Mouse (Mus musculus) hindbrain, embryonic 10.5 days (tissue): ENCODE measurements around the gene Pkd2l1. TPM values are rescaled to one million over a fixed set of nuclear protein-coding genes. Genes with fewer than 3 reads are reported as not detected.
"Not testable (repeated sequence)": the region's sequence is repeated elsewhere in the genome, so short reads cannot be mapped to it uniquely, and the experiment has no call there.

Experiments
- DNase-seq: peaks from one replicate; pipeline ENCODE4 v3.0.0-alpha.2; 2017; ENCODE audit warnings: low spot score
- H3K27ac ChIP-seq: fragments of 300-500 bp; sonication (generic); 2 replicates; pipeline ENCODE4 v1.5.1; 2016; ENCODE audit warnings: mild to moderate bottlenecking, moderate library complexity
- H3K27me3 ChIP-seq: fragments of 300-500 bp; sonication (generic); 2 replicates; pipeline ENCODE4 v1.6.1; 2016; ENCODE audit warnings: mild to moderate bottlenecking; ENCODE audit not compliant: poor library complexity, insufficient read depth, severe bottlenecking
- H3K36me3 ChIP-seq: fragments of 300-500 bp; sonication (generic); 2 replicates; pipeline ENCODE4 v1.6.1; 2016; ENCODE audit warnings: mild to moderate bottlenecking, moderate library complexity
- H3K4me1 ChIP-seq: fragments of 300-500 bp; sonication (generic); replicated peaks from 2 replicates; pipeline ENCODE4 v1.6.1; 2016; ENCODE audit warnings: mild to moderate bottlenecking
- H3K4me3 ChIP-seq: fragments of 300-500 bp; sonication (generic); 2 replicates; pipeline ENCODE4 v1.5.1; 2016; ENCODE audit warnings: mild to moderate bottlenecking, moderate library complexity
- H3K9me3 ChIP-seq: fragments of 300-500 bp; sonication (generic); 2 replicates; pipeline ENCODE4 v1.6.1; 2016; ENCODE audit warnings: mild to moderate bottlenecking, moderate library complexity
- WGBS: fragments of 180-500 bp; shearing (Covaris S2); methylation state at CpG from one replicate; pipeline ENCODE4 v1.1.7; 2016; 5-methylcytosine and 5-hydroxymethylcytosine counted together
- polyA plus RNA-seq: library from polyadenylated mRNA; unstranded; fragments of >200 nt; fragmentation: Nextera tagmentation; extraction: Ambion mirVana; gene quantifications from 2 replicates; pipeline ENCODE4 v1.2.1, GENCODE M21; 2016

The Pkd2l1 gene
- polyA plus RNA-seq, 1 experiment from 2014 or later: 0.29 TPM

DNA sequence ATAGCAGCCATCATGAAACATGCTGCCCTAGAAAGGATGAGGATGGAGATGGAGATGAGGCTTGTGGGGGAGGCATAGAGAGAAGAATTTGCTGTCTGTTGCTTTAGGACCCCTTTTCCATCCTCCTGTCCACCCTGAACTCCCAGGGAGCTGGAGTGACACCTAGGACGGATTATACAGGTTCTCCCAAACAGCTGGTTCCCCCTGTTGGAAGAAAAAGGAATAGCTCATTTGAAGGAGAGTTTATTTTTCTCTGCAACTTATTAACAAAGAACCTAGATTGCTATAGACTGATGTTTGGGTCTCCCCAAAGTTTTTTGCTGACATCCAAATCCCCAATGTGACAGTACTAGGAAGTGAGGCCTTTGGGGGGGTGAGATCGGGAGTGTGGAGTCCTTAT lies 43.9 kb downstream of the Pkd2l1 start:
- H3K27me3 ChIP-seq: peaks cover 16% of the 10 kb centered on the region
- 28% methylated on average over 2 of the region's 2 CpGs for WGBS
- no peak for DNase-seq

DNA sequence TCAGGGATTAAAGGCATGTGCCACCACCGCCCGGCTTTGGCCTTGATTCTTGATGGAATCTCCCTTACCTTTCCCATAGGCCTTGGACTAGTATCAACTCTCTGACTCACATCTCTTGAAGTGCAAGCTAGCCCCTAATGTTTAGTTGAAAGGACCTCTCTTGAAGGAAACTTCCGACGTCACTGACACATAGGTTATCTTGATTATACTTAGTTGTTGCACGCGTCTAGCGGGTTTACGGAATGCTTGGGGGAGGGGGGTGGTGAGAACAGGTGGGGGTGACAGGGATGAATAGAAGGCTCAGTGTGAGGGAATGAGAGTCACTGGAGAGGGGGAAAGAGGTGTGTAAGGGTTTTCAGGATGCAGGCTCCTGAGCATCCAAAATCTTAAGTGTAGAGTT lies 45.3 kb downstream of the Pkd2l1 start:
- H3K4me1 ChIP-seq: peaks cover 18% of the 10 kb centered on the region
- no peak for DNase-seq
- H3K27ac ChIP-seq: no peak overlapping the region
- H3K9me3 ChIP-seq: no peaks in the 10 kb centered on the region
- H3K36me3 ChIP-seq: peaks cover 28% of the 10 kb centered on the region
- peaks cover 16% of the 10 kb centered on the region for H3K27me3 ChIP-seq
- 93% methylated on average over 8 of the region's 8 CpGs for WGBS
- H3K4me3 ChIP-seq: peak overlapping the region; percentile 86; the same call in 1 of the 2 replicates

More for the DNA sequence above, 43.9 kb downstream of the Pkd2l1 start:
- H3K4me3 ChIP-seq: no peak overlapping the region
- H3K36me3 ChIP-seq: peaks cover 14% of the 10 kb centered on the region
- peaks cover 18% of the 10 kb centered on the region for H3K4me1 ChIP-seq
- H3K27ac ChIP-seq: no peak overlapping the region
- H3K9me3 ChIP-seq: no peaks in the 10 kb centered on the region

DNA sequence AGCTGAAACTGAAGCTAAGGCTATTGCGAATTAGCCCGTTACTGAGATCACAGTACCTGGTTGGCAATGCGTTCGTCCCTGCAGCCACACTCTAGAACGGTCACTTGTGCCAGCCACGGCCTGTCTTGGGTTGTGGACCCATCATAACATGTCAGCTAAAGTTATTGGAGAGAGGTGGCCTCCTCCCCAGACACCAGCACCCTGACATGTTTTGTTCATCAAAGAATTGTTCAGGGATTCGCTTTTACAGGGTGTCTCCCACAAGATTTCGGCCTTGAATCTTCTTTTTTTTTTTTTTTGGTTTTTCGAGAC lies 45.7 kb downstream of the Pkd2l1 start:
- Histone ChIP-seq H3K9me3 (no peaks in the 10 kb centered on the region), H3K4me3 (peak overlapping the region; percentile 86), H3K4me1 (peaks cover 18% of the 10 kb centered on the region), H3K27me3 (peaks cover 16% of the 10 kb centered on the region), H3K36me3 (peaks cover 32% of the 10 kb centered on the region), H3K27ac (peak overlapping the region; percentile 89)
- 63% methylated on average over 9 of the region's 9 CpGs for WGBS
- DNase-seq: no peak

DNA sequence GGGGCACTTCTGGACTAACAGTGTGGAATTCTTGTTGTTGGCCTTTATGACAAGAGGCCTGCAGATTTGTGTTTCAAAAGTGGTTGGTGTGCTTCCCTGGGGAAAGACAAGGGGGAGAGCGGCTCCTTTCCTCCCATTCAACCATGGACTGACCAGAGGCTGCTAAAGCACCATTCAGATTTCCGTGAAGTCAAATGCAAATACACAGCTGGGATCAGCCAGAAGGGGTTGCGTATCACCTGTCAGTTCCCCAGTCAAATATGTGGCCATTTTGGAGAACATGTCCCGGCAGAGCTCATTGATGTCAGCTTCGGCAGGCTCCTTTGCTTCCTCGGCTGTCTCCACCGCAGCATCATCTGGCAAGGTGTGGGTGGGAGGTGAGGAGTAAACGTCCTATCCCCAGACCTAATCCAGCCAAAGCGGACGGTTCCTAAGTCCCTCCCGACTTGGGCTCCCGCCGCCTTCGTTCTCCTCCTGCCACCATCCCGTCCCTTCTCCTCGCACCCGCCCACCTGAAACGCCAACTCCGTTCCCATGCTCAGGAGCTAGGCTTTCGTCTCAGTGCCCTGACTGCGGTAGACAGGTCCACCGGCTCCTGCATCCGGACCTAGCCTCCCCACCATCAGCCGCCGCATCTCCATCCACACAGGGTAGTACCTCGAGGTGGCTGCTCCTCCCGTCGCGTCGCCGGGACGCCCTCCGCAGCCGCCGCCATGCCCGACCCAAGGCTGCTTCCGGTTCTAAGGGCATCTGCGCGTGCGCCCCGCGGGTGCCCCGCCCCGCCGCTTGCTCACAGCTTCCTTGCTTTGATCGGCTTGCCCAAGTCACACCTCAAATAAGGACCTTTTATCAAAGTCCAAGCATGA lies 46.3 kb downstream of the Pkd2l1 start, which contains the start of gene Bloc1s2:
Bloc1s2 (minus strand) TSS at position 745 of the 866 bp plus-strand sequence.
- H3K36me3 ChIP-seq: peaks cover 38% of the 10 kb centered on the region
- peak within 1 kb of the TSS; percentile 89 for H3K27ac ChIP-seq
- H3K4me3 ChIP-seq: peak within 1 kb of the TSS; percentile 86
- peaks cover 18% of the 10 kb centered on the region for H3K4me1 ChIP-seq
- H3K9me3 ChIP-seq: no peaks in the 10 kb centered on the region
- H3K27me3 ChIP-seq: peaks cover 16% of the 10 kb centered on the region
- WGBS: 4% methylated on average over 46 of the region's 46 CpGs
- DNase-seq: peak; percentile 86

DNA sequence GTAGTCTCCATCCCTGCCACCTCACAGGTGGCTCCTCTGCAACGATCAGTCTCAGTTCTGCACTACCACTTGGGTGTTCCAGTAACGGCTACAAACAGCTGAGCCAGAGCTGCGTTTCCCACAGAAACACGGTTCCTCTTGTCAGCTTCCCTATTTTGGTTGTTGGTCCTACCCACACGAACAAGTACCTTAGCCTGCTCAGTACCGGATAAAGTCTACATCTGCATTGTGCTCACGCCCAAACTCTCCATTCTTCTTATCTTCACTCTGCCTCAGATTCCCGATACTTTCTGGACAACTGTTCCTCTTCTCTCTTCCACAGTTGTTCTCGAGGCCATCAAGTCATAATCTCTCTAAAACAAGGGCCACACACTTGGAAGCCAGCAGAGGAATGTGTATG lies 47.9 kb downstream of the Pkd2l1 start:
- DNase-seq: no peak
- H3K27ac ChIP-seq: no peak overlapping the region
- WGBS: 92% methylated on average over 9 of the region's 9 CpGs
- H3K9me3 ChIP-seq: no peaks in the 10 kb centered on the region
- H3K36me3 ChIP-seq: peaks cover 52% of the 10 kb centered on the region
- H3K4me3 ChIP-seq: no peak overlapping the region
- H3K4me1 ChIP-seq: peaks cover 18% of the 10 kb centered on the region
- peaks cover 10% of the 10 kb centered on the region; the same call in 1 of the 2 replicates for H3K27me3 ChIP-seq

DNA sequence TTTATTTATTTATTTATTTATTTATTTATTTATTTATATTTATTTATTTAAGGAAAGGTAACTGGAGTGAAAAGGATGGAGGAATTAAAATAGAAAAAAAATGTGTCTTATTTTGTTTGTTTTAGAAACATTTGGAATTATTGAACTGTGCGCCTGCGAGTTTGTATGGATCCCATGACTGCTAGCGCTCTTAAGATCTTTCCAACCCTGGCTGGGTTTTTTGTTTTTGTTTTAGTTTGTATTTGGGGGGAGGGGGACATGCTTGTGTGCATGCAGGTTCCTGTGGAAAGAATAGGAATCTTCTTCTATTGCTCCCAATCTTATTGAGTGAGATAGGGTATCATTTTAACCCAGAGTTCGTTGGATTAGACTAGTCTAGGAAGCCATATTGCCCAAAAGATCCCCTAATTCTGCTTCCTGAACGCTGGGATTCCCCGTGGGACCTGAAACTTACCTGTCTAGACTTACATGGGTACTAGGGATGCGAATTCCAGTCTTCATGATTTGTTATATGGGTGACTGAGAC lies 56.2 kb downstream of the Pkd2l1 start:
- peaks cover 11% of the 10 kb centered on the region for H3K4me1 ChIP-seq
- 28% methylated on average over 7 of the region's 7 CpGs for WGBS
- peaks cover 4% of the 10 kb centered on the region; the same call in 1 of the 2 replicates for H3K9me3 ChIP-seq
- peaks cover 45% of the 10 kb centered on the region for H3K36me3 ChIP-seq
- peak; percentile 6 for DNase-seq
- H3K4me3 ChIP-seq: peak overlapping the region; percentile 86
- H3K27ac ChIP-seq: peak overlapping the region; percentile 97
- H3K27me3 ChIP-seq: no peaks in the 10 kb centered on the region

DNA sequence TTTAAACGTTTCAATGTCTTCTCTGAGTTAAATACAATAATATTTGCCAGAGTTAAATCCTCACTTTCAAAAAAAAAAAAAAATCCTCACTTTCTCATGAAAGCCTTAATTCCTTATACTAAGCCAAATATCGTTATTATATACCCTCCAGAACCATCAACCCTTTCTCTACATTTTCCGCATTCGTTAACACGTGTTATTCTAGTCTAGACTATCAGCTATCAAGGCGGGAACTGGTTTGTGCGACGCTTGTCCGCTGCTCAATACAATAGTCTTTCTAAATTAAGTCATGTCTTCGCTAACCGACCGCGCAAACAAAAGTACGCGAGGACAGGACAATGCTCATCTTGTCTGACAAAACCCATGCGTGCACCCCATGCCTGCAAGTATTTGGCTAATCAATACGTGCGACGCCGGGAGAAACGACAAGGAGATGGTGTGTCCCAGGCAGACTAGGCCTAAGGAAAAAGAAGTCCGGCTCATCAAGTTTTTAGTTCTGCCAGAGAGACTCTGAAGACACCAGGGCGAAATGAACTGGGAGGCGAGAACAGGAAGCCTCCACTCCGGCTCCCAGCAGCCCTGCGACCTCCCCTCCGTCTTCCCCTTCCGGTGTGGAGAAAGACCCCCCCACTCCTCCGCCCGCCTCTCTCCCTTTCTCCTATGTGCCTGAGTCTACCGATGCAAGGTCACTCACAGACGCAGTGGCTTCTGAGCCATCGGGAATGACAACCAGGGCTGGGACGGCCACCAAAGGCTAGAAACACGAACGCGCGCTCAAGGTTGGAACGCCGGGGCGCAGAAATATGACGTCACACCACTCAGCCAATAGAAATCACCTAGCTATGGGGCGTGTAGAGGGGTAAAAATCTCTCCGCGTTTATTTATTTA lies 56.9 kb downstream of the Pkd2l1 start, which contains the start of gene Cwf19l1:
Cwf19l1 (minus strand) TSS at position 805 of the 888 bp plus-strand sequence.
- Histone ChIP-seq H3K4me1 (peaks cover 11% of the 10 kb centered on the region), H3K9me3 (peaks cover 4% of the 10 kb centered on the region; the same call in 1 of the 2 replicates), H3K27me3 (no peaks in the 10 kb centered on the region), H3K4me3 (peak within 1 kb of the TSS; percentile 86), H3K36me3 (peaks cover 47% of the 10 kb centered on the region), H3K27ac (peak within 1 kb of the TSS; percentile 97)
- DNase-seq: peak; percentile 90
- under 1% methylated on average over 45 of the region's 45 CpGs for WGBS

DNA sequence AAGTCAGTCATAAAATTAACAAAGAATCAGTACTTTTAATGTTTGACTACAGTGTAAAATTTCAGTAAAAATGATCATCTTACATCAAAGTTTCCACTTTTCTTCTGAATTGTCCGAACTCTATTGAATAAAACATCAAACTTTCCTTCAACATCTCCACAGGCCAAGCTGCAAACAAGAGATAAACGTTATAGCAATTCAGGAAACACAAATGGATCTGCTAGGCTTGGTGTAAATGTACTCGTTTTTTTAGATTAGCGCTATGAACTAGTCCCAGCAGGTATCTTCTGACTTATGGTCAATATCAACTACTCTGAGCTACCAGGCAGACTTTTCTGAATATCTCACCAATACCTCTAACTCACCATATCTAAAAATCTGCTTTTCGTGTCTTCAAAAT lies 59.3 kb downstream of the Pkd2l1 start:
- Histone ChIP-seq H3K4me3 (no peak overlapping the region), H3K4me1 (peaks cover 11% of the 10 kb centered on the region), H3K36me3 (peaks cover 48% of the 10 kb centered on the region)

DNA sequence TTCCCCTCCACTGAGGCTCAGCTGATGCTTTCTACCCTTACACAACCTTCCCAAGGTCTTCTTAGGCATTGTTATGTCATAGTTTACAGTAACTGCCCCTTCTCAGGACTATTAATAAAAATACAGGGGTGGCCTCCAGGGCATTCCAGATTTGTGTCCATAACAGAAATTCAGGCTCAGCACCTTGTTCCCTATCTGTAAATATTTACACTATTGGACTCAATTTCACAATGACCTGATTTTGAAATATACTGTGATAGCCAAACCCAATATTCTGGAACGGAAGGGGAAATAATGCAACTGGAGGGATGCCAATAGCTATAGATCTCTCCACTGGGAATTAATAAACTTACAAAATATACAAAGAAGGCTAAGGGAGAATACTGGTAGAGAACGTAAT lies 63.7 kb downstream of the Pkd2l1 start:
- WGBS: 92% methylated on average over 2 of the region's 2 CpGs
- no peak for DNase-seq
- Histone ChIP-seq H3K9me3 (no peaks in the 10 kb centered on the region), H3K36me3 (peaks cover 89% of the 10 kb centered on the region), H3K27me3 (no peaks in the 10 kb centered on the region), H3K27ac (no peak overlapping the region), H3K4me1 (no peaks in the 10 kb centered on the region), H3K4me3 (no peak overlapping the region)

More for the DNA sequence above, 59.3 kb downstream of the Pkd2l1 start:
- no peak for DNase-seq
- Histone ChIP-seq H3K27ac (no peak overlapping the region), H3K9me3 (no peaks in the 10 kb centered on the region), H3K27me3 (no peaks in the 10 kb centered on the region)
- 94% methylated on average over 5 of the region's 5 CpGs for WGBS

DNA sequence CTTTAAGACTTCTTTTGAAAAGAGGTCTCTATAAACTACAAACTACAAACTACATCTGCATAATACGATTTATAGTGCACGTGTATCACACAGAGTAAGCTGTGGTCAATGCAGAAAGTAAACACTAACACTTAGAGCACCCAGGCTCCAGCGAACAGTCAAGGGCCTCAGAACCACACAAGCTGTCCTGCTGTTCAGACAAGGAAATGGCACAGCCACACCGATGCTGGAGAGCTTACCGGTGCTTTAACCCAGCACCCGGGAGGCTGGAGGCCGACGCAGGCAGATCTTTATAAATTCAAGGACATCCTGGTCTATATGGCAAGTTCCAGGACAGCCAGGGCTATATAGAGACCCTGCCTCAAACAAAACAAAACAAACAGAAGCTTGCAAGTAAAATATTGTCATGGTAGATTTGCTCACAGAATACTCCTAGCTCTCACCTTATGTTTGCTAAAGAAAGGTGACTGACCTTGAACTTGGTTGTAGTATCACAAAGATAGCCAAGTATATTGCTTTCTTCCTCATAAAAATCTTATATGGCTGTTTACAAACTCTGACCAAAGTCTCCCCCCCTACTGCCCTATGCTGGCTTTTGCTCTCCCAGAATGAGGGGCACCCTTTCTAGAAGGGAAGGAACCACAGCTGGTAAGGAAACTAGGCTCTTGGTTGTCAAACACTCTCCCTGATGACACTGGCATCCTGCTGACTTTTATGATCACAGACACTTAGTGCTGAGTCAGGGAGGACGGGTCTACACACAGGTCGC lies 64.3 kb downstream of the Pkd2l1 start:
- WGBS: 93% methylated on average over 10 of the region's 10 CpGs
- peaks cover 95% of the 10 kb centered on the region for H3K36me3 ChIP-seq
- DNase-seq: no peak

DNA sequence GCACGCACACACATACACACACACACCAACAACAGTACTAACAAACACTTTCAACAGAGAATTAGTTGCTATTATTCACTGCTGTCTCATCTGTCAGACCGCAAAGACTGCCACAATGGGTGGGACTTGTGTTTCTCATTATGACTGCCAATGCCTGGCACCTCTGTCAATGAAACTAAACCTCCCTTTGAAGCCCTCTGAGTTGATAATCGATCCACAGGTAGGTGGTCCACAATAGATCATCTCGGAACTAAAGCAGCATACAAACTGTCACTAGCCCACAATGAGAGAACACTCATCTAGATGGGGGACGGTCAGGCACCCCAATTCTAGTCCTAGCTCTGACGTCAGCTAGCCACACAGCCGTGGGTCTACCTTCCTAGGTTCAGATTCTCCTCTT lies 71.1 kb downstream of the Pkd2l1 start:
- no peaks in the 10 kb centered on the region for H3K4me1 ChIP-seq
- no peak for DNase-seq
- no peak overlapping the region for H3K4me3 ChIP-seq
- no peaks in the 10 kb centered on the region for H3K9me3 ChIP-seq
- H3K27ac ChIP-seq: no peak overlapping the region
- peaks cover 98% of the 10 kb centered on the region for H3K36me3 ChIP-seq
- 90% methylated on average over 7 of the region's 7 CpGs for whole genome bisulfite sequencing
- no peaks in the 10 kb centered on the region for H3K27me3 ChIP-seq

More for the DNA sequence above, 64.3 kb downstream of the Pkd2l1 start:
- H3K9me3 ChIP-seq: no peaks in the 10 kb centered on the region
- H3K27ac ChIP-seq: no peak overlapping the region
- no peak overlapping the region for H3K4me3 ChIP-seq
- no peaks in the 10 kb centered on the region for H3K27me3 ChIP-seq
- no peaks in the 10 kb centered on the region for H3K4me1 ChIP-seq

DNA sequence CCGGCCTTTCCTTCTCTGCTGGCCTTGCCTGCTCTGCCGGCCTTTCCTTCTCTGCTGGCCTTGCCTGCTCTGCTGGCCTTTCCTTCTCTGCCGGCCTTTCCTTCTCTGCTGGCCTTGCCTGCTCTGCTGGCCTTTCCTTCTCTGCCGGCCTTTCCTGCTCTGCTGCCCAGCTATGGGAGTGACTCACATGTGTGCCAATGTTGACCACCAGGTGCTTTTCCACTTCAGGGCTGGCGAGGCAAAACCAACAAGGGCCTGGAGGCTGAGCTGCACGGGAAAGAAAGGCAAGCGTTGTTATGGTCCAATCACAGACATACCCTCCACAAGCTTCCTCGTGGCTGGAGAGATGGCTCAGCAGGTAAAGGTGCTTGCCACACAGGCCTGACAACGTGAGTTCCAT lies 71.6 kb downstream of the Pkd2l1 start:
- 92% methylated on average over 9 of the region's 9 CpGs for WGBS
- not testable (repeated sequence) for H3K4me1 ChIP-seq, DNase-seq

More for the DNA sequence above, 71.6 kb downstream of the Pkd2l1 start:
- peaks cover 98% of the 10 kb centered on the region for H3K36me3 ChIP-seq
- not testable (repeated sequence) for H3K4me3 ChIP-seq, H3K27ac ChIP-seq, H3K9me3 ChIP-seq, H3K27me3 ChIP-seq
